Mouse (Mus musculus): Measurements from ENCODE around the gene Tmem30a. TPM values are rescaled to one million over a fixed set of nuclear protein-coding genes. Genes with fewer than 3 reads are reported as not detected.
A peak's percentile ranks its signal among the peaks of the same experiment; 100 is the strongest.

The Tmem30a gene
- polyA plus RNA-seq, 1 experiment from 2014 or later: 95.1 TPM

DNA sequence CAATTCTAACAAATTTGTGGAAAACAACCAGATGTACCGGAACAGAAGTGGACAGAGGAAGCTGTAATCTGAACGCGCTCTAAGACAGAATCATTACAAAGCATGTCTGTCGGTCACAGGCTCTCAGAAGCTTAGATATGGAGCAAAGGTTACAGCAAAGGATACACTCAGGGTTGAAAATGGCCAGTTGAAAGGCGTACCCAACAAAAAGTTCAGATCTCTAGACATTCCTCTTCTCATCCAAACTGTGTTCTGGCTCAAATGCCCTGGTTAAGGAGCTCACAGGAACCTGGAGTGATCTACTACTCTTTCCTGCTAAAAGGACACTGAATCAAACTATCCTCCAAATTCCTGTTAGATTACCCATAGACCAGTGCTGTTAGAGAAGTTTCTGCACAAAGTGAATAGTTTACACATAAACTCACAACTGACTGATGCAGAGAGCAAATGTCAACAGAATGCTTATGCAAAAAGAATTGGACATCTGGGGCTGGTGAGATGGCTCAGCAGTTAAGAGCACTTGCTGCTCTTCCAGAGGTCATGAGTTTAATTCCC, 26.2 kb downstream of the Tmem30a start:
- 89% methylated on average over 5 of the region's 5 CpGs for WGBS
- DNase-seq (ENCODE audit: low spot score): no peak
- no peak overlapping the region for H3K9ac ChIP-seq (ENCODE audit: low read depth, low read length)
- ATAC-seq (ENCODE audit: low FRiP score): no peak
- no peaks in the 10 kb centered on the region for H3K4me1 ChIP-seq (replicated peaks; ENCODE audit: control insufficient read depth, insufficient read depth, low read length)
- no peaks in the 10 kb centered on the region for H3K27me3 ChIP-seq (ENCODE audit: control insufficient read depth, insufficient read depth, low read length)
- H3K4me2 ChIP-seq (replicated peaks; ENCODE audit: low read depth, low read length): no peak overlapping the region
- H3K9me3 ChIP-seq (ENCODE audit: control insufficient read depth, low read length): no peaks in the 10 kb centered on the region
- no peak overlapping the region for H3K27ac ChIP-seq (ENCODE audit: low read depth, low read length)
- no peaks in the 10 kb centered on the region for H3K36me3 ChIP-seq (ENCODE audit: control insufficient read depth, insufficient read depth, low read length)
- no peak overlapping the region for H3K4me3 ChIP-seq (ENCODE audit: low read depth, low read length)

DNA sequence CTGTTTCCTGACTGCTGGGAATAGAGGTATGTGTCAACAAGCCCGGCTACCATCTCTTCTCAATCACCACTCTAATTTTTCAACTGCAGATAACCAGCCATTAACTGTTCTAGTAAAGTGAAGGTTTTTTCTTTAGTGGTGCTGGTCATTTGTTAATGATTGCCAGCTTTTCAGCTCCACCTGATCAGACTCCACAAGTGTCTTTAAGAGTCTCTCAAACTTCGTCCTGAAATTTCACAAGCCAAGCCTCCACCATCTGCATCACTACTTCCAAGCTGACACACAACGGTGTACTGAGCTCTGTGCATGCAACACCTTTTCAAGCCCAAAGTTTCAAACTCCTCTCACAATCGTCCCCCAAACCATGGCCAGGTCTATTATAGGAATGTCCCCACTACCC, 28.0 kb downstream of the Tmem30a start:
- H3K36me3 ChIP-seq (ENCODE audit: control insufficient read depth, insufficient read depth, low read length): no peaks in the 10 kb centered on the region
- WGBS: 88% methylated on average over 4 of the region's 4 CpGs
- no peak overlapping the region for H3K4me3 ChIP-seq (ENCODE audit: low read depth, low read length)
- no peaks in the 10 kb centered on the region for H3K9me3 ChIP-seq (ENCODE audit: control insufficient read depth, low read length)
- DNase-seq (ENCODE audit: low spot score) (no peak), ATAC-seq (ENCODE audit: low FRiP score) (no peak)
- H3K27me3 ChIP-seq (ENCODE audit: control insufficient read depth, insufficient read depth, low read length): no peaks in the 10 kb centered on the region
- no peak overlapping the region for H3K4me2 ChIP-seq (replicated peaks; ENCODE audit: low read depth, low read length)
- H3K9ac ChIP-seq (ENCODE audit: low read depth, low read length): no peak overlapping the region
- no peaks in the 10 kb centered on the region for H3K4me1 ChIP-seq (replicated peaks; ENCODE audit: control insufficient read depth, insufficient read depth, low read length)
- no peak overlapping the region for H3K27ac ChIP-seq (ENCODE audit: low read depth, low read length)

DNA sequence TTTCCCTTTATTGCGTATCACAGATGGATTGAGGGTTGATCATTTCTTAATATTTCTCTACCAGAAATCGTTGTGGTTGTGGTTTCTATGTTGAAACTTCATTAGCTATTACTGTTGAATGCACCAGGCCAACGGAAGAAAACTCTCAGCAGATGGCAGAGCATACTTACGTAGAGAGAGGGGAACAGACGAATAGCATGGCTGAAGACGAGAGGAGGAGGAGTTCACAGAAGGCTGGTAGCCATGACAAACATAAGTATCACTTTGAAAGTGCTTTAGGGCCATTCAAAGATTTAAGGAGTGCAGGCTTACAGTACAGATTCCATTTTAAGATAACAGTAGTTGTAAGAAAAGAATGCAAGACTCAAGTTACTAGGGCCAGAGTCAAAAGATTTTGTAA, 30.8 kb downstream of the Tmem30a start:
- no peaks in the 10 kb centered on the region for H3K27me3 ChIP-seq (ENCODE audit: control insufficient read depth, insufficient read depth, low read length)

DNA sequence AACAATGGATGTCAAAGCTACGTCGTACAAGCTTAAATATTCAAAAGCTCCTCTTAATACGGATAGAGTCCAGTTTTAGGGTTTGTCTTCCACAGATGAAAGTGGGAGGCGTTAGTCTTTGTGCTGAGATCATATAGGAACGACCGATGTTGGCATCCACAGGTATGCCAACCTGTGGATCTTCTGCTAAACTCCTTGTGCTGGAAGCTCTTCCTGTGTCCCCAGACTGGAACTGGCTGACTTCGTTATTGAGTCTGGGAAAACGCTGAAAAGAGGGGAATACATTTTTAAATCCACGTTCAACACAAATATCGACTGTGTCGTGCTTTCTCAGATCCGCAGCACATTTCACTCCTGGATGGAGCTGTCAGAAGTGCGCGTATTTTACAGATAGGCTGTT, 33.2 kb downstream of the Tmem30a start:
- DNase-seq (ENCODE audit: low spot score) (no peak), ATAC-seq (ENCODE audit: low FRiP score) (no peak; the same call in 1 of the 2 replicates)
- Histone ChIP-seq H3K27me3 (ENCODE audit: control insufficient read depth, insufficient read depth, low read length) (no peaks in the 10 kb centered on the region), H3K36me3 (ENCODE audit: control insufficient read depth, insufficient read depth, low read length) (0 out of 2 replicates have a peak, but pooled peaks cover 3% of the 10 kb centered on the region), H3K4me2 (replicated peaks; ENCODE audit: low read depth, low read length) (peak overlapping the region; percentile 67), H3K9me3 (ENCODE audit: control insufficient read depth, low read length) (no peaks in the 10 kb centered on the region), H3K27ac (ENCODE audit: low read depth, low read length) (peak overlapping the region; percentile 78; the same call in 1 of the 2 replicates), H3K4me3 (ENCODE audit: low read depth, low read length) (peak overlapping the region; percentile 83), H3K4me1 (replicated peaks; ENCODE audit: control insufficient read depth, insufficient read depth, low read length) (no peaks in the 10 kb centered on the region), H3K9ac (ENCODE audit: low read depth, low read length) (peak overlapping the region; percentile 79)
- 11% methylated on average over 14 of the region's 14 CpGs for WGBS

More for the DNA sequence above, 30.8 kb downstream of the Tmem30a start:
- Histone ChIP-seq H3K4me2 (replicated peaks; ENCODE audit: low read depth, low read length) (no peak overlapping the region), H3K9me3 (ENCODE audit: control insufficient read depth, low read length) (no peaks in the 10 kb centered on the region), H3K4me1 (replicated peaks; ENCODE audit: control insufficient read depth, insufficient read depth, low read length) (no peaks in the 10 kb centered on the region), H3K9ac (ENCODE audit: low read depth, low read length) (no peak overlapping the region), H3K27ac (ENCODE audit: low read depth, low read length) (no peak overlapping the region), H3K36me3 (ENCODE audit: control insufficient read depth, insufficient read depth, low read length) (0 out of 2 replicates have a peak, but pooled peaks cover 2% of the 10 kb centered on the region), H3K4me3 (ENCODE audit: low read depth, low read length) (no peak overlapping the region)
- WGBS: 80% methylated on average over 6 of the region's 6 CpGs
- ATAC-seq (ENCODE audit: low FRiP score): no peak
- no peak for DNase-seq (ENCODE audit: low spot score)

DNA sequence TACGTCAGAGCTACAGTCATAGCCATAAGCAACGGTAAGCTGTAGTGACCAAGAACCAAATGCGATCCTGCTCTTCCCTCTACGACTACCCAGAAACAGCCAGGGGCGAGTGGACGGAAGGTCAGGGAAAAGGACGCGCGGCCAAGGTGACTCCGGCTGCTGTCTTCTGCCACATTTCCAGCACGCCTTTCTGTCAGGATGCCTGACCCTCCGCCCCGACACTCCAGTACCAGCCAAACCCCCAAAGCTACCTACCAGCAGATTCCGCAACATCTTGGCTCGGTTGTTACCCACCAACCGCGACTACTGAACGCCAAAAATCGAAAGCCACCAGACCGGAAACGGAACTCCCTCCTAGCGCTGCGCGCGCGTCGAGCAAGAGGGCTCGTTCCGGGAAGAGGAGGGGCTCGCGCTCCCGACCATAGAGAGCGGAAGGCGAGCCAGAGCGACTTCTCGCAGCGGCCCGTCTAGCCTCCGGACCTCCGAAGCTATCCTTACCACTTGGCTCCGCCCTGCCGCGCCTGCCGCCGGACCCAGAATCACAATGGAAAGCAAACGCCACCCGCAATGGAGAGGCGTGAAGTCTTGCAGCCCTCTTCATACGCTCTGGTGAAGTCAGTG, 33.8 kb downstream of the Tmem30a start, which contains the start of gene Cox7a2:
TSS of gene Cox7a2 (minus strand) at position 494 of the 621 bp plus-strand sequence.
- Histone ChIP-seq H3K4me2 (replicated peaks; ENCODE audit: low read depth, low read length) (peak within 1 kb of the TSS; percentile 67), H3K36me3 (ENCODE audit: control insufficient read depth, insufficient read depth, low read length) (0 out of 2 replicates have a peak, but pooled peaks cover 3% of the 10 kb centered on the region), H3K27me3 (ENCODE audit: control insufficient read depth, insufficient read depth, low read length) (no peaks in the 10 kb centered on the region), H3K4me1 (replicated peaks; ENCODE audit: control insufficient read depth, insufficient read depth, low read length) (no peaks in the 10 kb centered on the region), H3K27ac (ENCODE audit: low read depth, low read length) (peak within 1 kb of the TSS; percentile 78), H3K9me3 (ENCODE audit: control insufficient read depth, low read length) (no peaks in the 10 kb centered on the region), H3K4me3 (ENCODE audit: low read depth, low read length) (peak within 1 kb of the TSS; percentile 83), H3K9ac (ENCODE audit: low read depth, low read length) (peak within 1 kb of the TSS; percentile 79)
- ATAC-seq (ENCODE audit: low FRiP score) (peak; percentile 100), DNase-seq (ENCODE audit: low spot score) (peak; percentile 96)
- 0% methylated on average over 46 of the region's 49 CpGs for WGBS

DNA sequence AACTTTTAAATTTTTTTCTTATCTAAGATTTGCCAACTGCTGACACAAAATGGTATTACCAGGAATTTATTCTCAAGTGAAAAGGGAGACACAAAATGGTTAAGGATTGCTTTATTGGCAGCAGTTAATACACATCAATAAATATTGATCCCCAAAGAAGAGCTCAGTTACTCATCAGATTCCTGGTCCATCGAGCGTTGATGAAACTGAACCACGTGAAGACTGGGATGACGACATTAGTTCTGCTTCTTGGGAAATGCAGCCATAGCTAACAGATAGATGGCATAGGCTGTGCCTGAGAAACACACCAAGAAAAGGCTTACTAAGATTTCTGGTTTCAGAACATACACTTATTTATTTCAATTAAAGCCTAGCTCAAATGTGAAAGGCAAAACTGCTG, 38.0 kb downstream of the Tmem30a start:
- ATAC-seq (ENCODE audit: low FRiP score) (no peak), DNase-seq (ENCODE audit: low spot score) (no peak)
- WGBS: 95% methylated on average over 4 of the region's 4 CpGs
- Histone ChIP-seq H3K4me2 (replicated peaks; ENCODE audit: low read depth, low read length) (no peak overlapping the region), H3K9me3 (ENCODE audit: control insufficient read depth, low read length) (no peaks in the 10 kb centered on the region), H3K27ac (ENCODE audit: low read depth, low read length) (no peak overlapping the region), H3K4me1 (replicated peaks; ENCODE audit: control insufficient read depth, insufficient read depth, low read length) (no peaks in the 10 kb centered on the region), H3K27me3 (ENCODE audit: control insufficient read depth, insufficient read depth, low read length) (no peaks in the 10 kb centered on the region), H3K9ac (ENCODE audit: low read depth, low read length) (no peak overlapping the region), H3K36me3 (ENCODE audit: control insufficient read depth, insufficient read depth, low read length) (0 out of 2 replicates have a peak, but pooled peaks cover 3% of the 10 kb centered on the region), H3K4me3 (ENCODE audit: low read depth, low read length) (no peak overlapping the region)

DNA sequence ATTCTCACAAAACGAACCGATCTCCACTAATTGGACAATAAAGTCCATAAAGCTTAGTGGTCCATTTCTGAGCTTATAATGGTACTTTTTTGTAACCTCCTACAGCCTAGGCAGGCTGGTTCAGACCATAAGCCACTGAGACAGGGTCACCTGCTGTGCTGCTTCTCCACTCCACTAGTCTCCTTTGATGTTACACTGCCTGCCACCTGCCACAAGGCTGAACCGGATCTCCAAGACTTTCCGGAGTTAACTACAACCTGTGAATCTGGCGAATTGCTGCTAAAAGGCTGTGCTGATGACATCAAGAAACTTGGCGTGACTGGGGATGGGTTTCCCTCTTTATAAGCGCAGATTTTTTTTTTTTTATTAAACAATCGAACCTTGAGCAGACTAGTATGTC, 41.5 kb downstream of the Tmem30a start:
- H3K36me3 ChIP-seq (ENCODE audit: control insufficient read depth, insufficient read depth, low read length): no peaks in the 10 kb centered on the region
- no peaks in the 10 kb centered on the region for H3K4me1 ChIP-seq (replicated peaks; ENCODE audit: control insufficient read depth, insufficient read depth, low read length)
- H3K4me2 ChIP-seq (replicated peaks; ENCODE audit: low read depth, low read length): no peak overlapping the region
- H3K27ac ChIP-seq (ENCODE audit: low read depth, low read length): no peak overlapping the region
- WGBS: 84% methylated on average over 8 of the region's 8 CpGs
- H3K9me3 ChIP-seq (ENCODE audit: control insufficient read depth, low read length): no peaks in the 10 kb centered on the region
- no peak overlapping the region for H3K4me3 ChIP-seq (ENCODE audit: low read depth, low read length)
- ATAC-seq (ENCODE audit: low FRiP score) (no peak), DNase-seq (ENCODE audit: low spot score) (no peak)
- H3K9ac ChIP-seq (ENCODE audit: low read depth, low read length): no peak overlapping the region
- H3K27me3 ChIP-seq (ENCODE audit: control insufficient read depth, insufficient read depth, low read length): no peaks in the 10 kb centered on the region

DNA sequence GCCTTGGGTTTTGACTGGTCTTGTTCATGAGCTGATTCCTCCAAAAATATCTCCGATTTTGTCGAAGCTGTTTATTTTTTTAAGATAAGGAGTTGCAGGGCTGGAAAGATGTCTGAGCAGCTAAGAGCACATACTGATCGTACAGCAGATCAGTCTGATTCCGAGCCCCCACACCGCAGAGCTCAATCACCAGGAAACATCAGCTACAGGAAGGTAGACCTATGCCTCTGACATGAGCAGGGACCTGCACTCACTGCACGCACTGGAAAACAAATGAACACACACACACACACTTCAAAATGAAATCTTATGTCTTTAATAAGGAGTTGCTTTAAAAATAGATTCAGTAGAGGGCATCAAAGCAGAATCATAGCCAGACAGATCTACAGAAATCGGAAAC, 42.6 kb downstream of the Tmem30a start:
- no peak overlapping the region for H3K4me2 ChIP-seq (replicated peaks; ENCODE audit: low read depth, low read length)
- WGBS: 91% methylated on average over 7 of the region's 7 CpGs
- H3K9me3 ChIP-seq (ENCODE audit: control insufficient read depth, low read length): no peaks in the 10 kb centered on the region
- H3K27me3 ChIP-seq (ENCODE audit: control insufficient read depth, insufficient read depth, low read length): no peaks in the 10 kb centered on the region
- DNase-seq (ENCODE audit: low spot score) (no peak), ATAC-seq (ENCODE audit: low FRiP score) (no peak)
- no peak overlapping the region for H3K9ac ChIP-seq (ENCODE audit: low read depth, low read length)
- H3K4me1 ChIP-seq (replicated peaks; ENCODE audit: control insufficient read depth, insufficient read depth, low read length): no peaks in the 10 kb centered on the region
- H3K4me3 ChIP-seq (ENCODE audit: low read depth, low read length): no peak overlapping the region
- no peak overlapping the region for H3K27ac ChIP-seq (ENCODE audit: low read depth, low read length)
- no peaks in the 10 kb centered on the region for H3K36me3 ChIP-seq (ENCODE audit: control insufficient read depth, insufficient read depth, low read length)

DNA sequence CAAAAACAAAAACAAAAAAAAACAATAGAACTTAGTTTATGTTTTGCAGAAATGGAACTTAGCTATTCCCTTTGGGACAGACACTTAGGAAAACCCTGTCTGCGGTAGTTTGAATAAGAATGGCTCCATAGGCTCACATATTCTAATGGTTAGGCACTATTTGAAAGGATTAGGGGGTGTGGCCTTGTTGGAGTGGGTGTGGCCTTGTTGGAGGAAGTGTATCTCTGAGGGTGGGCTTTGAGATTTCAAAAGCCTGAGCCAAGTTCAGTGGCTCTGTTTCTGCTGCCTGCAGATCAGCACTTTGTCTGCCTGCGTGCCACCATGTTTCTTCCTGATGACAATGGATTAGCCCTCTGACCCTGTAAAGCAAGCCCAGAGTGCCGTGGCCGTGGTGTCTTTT, 48.3 kb downstream of the Tmem30a start:
- H3K4me2 ChIP-seq (replicated peaks; ENCODE audit: low read depth, low read length): no peak overlapping the region
- H3K4me3 ChIP-seq (ENCODE audit: low read depth, low read length): no peak overlapping the region
- ATAC-seq (ENCODE audit: low FRiP score) (no peak), DNase-seq (ENCODE audit: low spot score) (no peak)
- H3K4me1 ChIP-seq (replicated peaks; ENCODE audit: control insufficient read depth, insufficient read depth, low read length): no peaks in the 10 kb centered on the region
- no peaks in the 10 kb centered on the region for H3K36me3 ChIP-seq (ENCODE audit: control insufficient read depth, insufficient read depth, low read length)
- no peaks in the 10 kb centered on the region for H3K9me3 ChIP-seq (ENCODE audit: control insufficient read depth, low read length)
- H3K27me3 ChIP-seq (ENCODE audit: control insufficient read depth, insufficient read depth, low read length): no peaks in the 10 kb centered on the region
- H3K9ac ChIP-seq (ENCODE audit: low read depth, low read length): no peak overlapping the region
- 51% methylated on average over 4 of the region's 4 CpGs for WGBS
- no peak overlapping the region for H3K27ac ChIP-seq (ENCODE audit: low read depth, low read length)
